19 mouse cellular contexts compared by ENCODE assay signal in genomic region chr10:119820428-119820827, GRCm38 (mm10).
DNase-seq lines count a peak whose midpoint lies in the region; ATAC-seq and TF ChIP-seq lines count a peak whose summit lies in the region.
"Had no signal": no experiment of that assay in that cellular context is flagged by ENCODE, and none has a peak within 500 bp of the region (broad histone marks: within the 10 kb centered on the region; RNA-seq: fewer than 3 reads in every experiment).

No protein-coding gene starts in this region.

- no peak overlapping the region for H3K27ac ChIP-seq in layer of hippocampus, adult 2 months
- no peak overlapping the region; the same call in 1 of the 2 replicates for H3K27ac ChIP-seq in forebrain, embryonic 14.5 days (ENCODE audit: low read depth, low read length)
- peak overlapping the region; percentile 52; the same call in 1 of the 2 replicates for H3K27ac ChIP-seq in hindbrain, embryonic 13.5 days
- no peak overlapping the region for H3K27ac ChIP-seq in midbrain, embryonic 16.5 days (ENCODE audit: low read length)
- H3K27ac ChIP-seq: heart, adult 2 months; intestine, embryonic 15.5 days had no signal

- H3K9me3 ChIP-seq in forebrain, embryonic 14.5 days (replicated peaks; ENCODE audit: control insufficient read depth, low read length) = no peaks in the 10 kb centered on the region
- H3K9me3 ChIP-seq in hindbrain, embryonic 13.5 days = no peaks in the 10 kb centered on the region
- no peaks in the 10 kb centered on the region for H3K9me3 ChIP-seq in midbrain, embryonic 16.5 days (replicated peaks; ENCODE audit: control insufficient read depth, low read length, poor library complexity, severe bottlenecking)
- H3K9me3 ChIP-seq: intestine, embryonic 15.5 days had no signal

- ATAC-seq in forebrain, embryonic 14.5 days = no peak
- ATAC-seq in hindbrain, embryonic 13.5 days (ENCODE audit: low FRiP score) = no peak
- no peak for ATAC-seq in midbrain, embryonic 16.5 days
- ATAC-seq in erythroid progenitor cell, adult 5-6 weeks (replicated peaks; ENCODE audit: low FRiP score, poor library complexity, severe bottlenecking) = no peak

- 16% methylated on average over 4 of the region's 4 CpGs for WGBS in forebrain, embryonic 14.5 days
- 21% methylated on average over 4 of the region's 4 CpGs for WGBS in hindbrain, embryonic 13.5 days
- WGBS in midbrain, embryonic 16.5 days = 21% methylated on average over 4 of the region's 4 CpGs

- H3K27me3 ChIP-seq in forebrain, embryonic 14.5 days (replicated peaks; ENCODE audit: control insufficient read depth, insufficient read depth, low read length) = no peaks in the 10 kb centered on the region
- H3K27me3 ChIP-seq in hindbrain, embryonic 13.5 days = no peaks in the 10 kb centered on the region
- no peaks in the 10 kb centered on the region for H3K27me3 ChIP-seq in midbrain, embryonic 16.5 days (ENCODE audit: control insufficient read depth, insufficient read depth, low read depth, low read length)
- H3K27me3 ChIP-seq: intestine, embryonic 15.5 days had no signal

- H3K4me3 ChIP-seq in layer of hippocampus, adult 2 months = peak overlapping the region; percentile 34
- 0 out of 2 replicates have a peak overlapping the region, but pooled peaks have one; percentile 1 for H3K4me3 ChIP-seq in forebrain, embryonic 14.5 days (ENCODE audit: low read depth, low read length)
- peak overlapping the region; percentile 31 for H3K4me3 ChIP-seq in hindbrain, embryonic 13.5 days
- H3K4me3 ChIP-seq in midbrain, embryonic 16.5 days (ENCODE audit: low read depth, low read length) = peak overlapping the region; percentile 30
- H3K4me3 ChIP-seq: heart, adult 2 months; intestine, embryonic 15.5 days had no signal

- peak overlapping the region; percentile 35; the same call in 1 of the 2 replicates for H3K9ac ChIP-seq in forebrain, embryonic 14.5 days (ENCODE audit: low read length)
- H3K9ac ChIP-seq in hindbrain, embryonic 13.5 days = 0 out of 2 replicates have a peak overlapping the region, but pooled peaks have one; percentile 29
- H3K9ac ChIP-seq in midbrain, embryonic 16.5 days (ENCODE audit: low read depth, low read length) = peak overlapping the region; percentile 34
- H3K9ac ChIP-seq: intestine, embryonic 15.5 days had no signal

- no peak for DNase-seq in layer of hippocampus, adult 2 months (ENCODE audit: low spot score in 2 of 2)
- DNase-seq in layer of hippocampus, adult 9-11 months = no peak
- peak; percentile 45 for DNase-seq in forebrain, embryonic 14.5 days (ENCODE audit: low spot score)
- DNase-seq in frontal cortex, postnatal 25 days (ENCODE audit: low spot score in 2 of 2) = no peak
- DNase-seq in frontal cortex, postnatal 36 days (ENCODE audit: low spot score in 2 of 2) = no peak
- DNase-seq: adrenal gland, postnatal 36 days; cerebellum, adult 8-10 months; gastrocnemius, postnatal 25 days; heart, adult 2 months; heart, postnatal 36 days; left cerebral cortex, postnatal 4 days; liver; lung, postnatal 10 days; retina, postnatal 1 day; thymus, postnatal 14 days had no signal

- peak overlapping the region; percentile 35 for H3K4me2 ChIP-seq in forebrain, embryonic 14.5 days (ENCODE audit: low read length)
- peak overlapping the region; percentile 60 for H3K4me2 ChIP-seq in hindbrain, embryonic 13.5 days
- peak overlapping the region; percentile 51 for H3K4me2 ChIP-seq in midbrain, embryonic 16.5 days (ENCODE audit: low read length)

- no peaks in the 10 kb centered on the region for H3K36me3 ChIP-seq in forebrain, embryonic 14.5 days (ENCODE audit: control insufficient read depth, insufficient read depth, low read length)
- no peaks in the 10 kb centered on the region for H3K36me3 ChIP-seq in hindbrain, embryonic 13.5 days
- H3K36me3 ChIP-seq in midbrain, embryonic 16.5 days (ENCODE audit: control insufficient read depth, insufficient read depth, low read length) = no peaks in the 10 kb centered on the region
- H3K36me3 ChIP-seq: intestine, embryonic 15.5 days had no signal

- no peak for TF ChIP-seq CTCF in layer of hippocampus, adult 2 months (conservative IDR thresholded peaks at IDR 0.05)

- peaks cover 29% of the 10 kb centered on the region for H3K4me1 ChIP-seq in forebrain, embryonic 14.5 days (ENCODE audit: control insufficient read depth, insufficient read depth, low read length)
- peaks cover 59% of the 10 kb centered on the region for H3K4me1 ChIP-seq in hindbrain, embryonic 13.5 days (replicated peaks)
- H3K4me1 ChIP-seq in midbrain, embryonic 16.5 days (ENCODE audit: control insufficient read depth, insufficient read depth, low read length) = peaks cover 35% of the 10 kb centered on the region
